Mouse (Mus musculus) hindbrain, embryonic 15.5 days (tissue): ENCODE measurements around the gene Ankrd13c. TPM values are rescaled to one million over a fixed set of nuclear protein-coding genes. Genes with fewer than 3 reads are reported as not detected.
"Not testable (repeated sequence)": the region's sequence is repeated elsewhere in the genome, so short reads cannot be mapped to it uniquely, and the experiment has no call there.

Experiments
- ATAC-seq: fragments of 200-750 bp; cut with Nextera tagmentation; 2 replicates; pipeline ENCODE4 v1.8.0; 2017; ENCODE audit warnings: low read depth, moderate number of reproducible peaks, moderate TSS enrichment; ENCODE audit not compliant: low FRiP score
- H3K27ac ChIP-seq: fragments of 300-500 bp; sonication (generic); replicated peaks from 2 replicates; pipeline ENCODE4 v1.5.1; 2015; ENCODE audit warnings: mild to moderate bottlenecking, inconsistent platforms
- H3K27me3 ChIP-seq: fragments of 300-500 bp; sonication (generic); 2 replicates; pipeline ENCODE4 v1.6.1; 2015; ENCODE audit warnings: control low read depth, inconsistent platforms
- H3K36me3 ChIP-seq: fragments of 300-500 bp; sonication (generic); 2 replicates; pipeline ENCODE4 v1.6.1; 2015; ENCODE audit warnings: control low read depth, inconsistent platforms
- H3K4me1 ChIP-seq: fragments of 300-500 bp; sonication (generic); replicated peaks from 2 replicates; pipeline ENCODE4 v1.6.1; 2015; ENCODE audit warnings: control low read depth, inconsistent platforms
- H3K4me2 ChIP-seq: fragments of 300-500 bp; sonication (generic); 2 replicates; pipeline ENCODE4 v1.6.1; 2015; ENCODE audit warnings: moderate library complexity, mild to moderate bottlenecking, inconsistent platforms
- H3K4me3 ChIP-seq: fragments of 300-500 bp; sonication (generic); 2 replicates; pipeline ENCODE4 v1.5.1; 2015; ENCODE audit warnings: mild to moderate bottlenecking, inconsistent platforms
- H3K9ac ChIP-seq: fragments of 300-500 bp; sonication (generic); 2 replicates; pipeline ENCODE4 v1.6.1; 2015; ENCODE audit warnings: inconsistent platforms
- H3K9me3 ChIP-seq: fragments of 300-500 bp; sonication (generic); 2 replicates; pipeline ENCODE4 v1.6.1; 2016; ENCODE audit warnings: control low read depth, inconsistent platforms
- WGBS: fragments of 180-500 bp; shearing (Covaris S2); methylation state at CpG from one replicate; pipeline ENCODE4 v1.1.7; 2015; 5-methylcytosine and 5-hydroxymethylcytosine counted together
- polyA plus RNA-seq: library from polyadenylated mRNA; unstranded; fragments of >200 nt; fragmentation: Nextera tagmentation; extraction: Ambion mirVana; gene quantifications from 2 replicates; pipeline ENCODE4 v1.2.1, GENCODE M21; 2015

Gene Ankrd13c
- polyA plus RNA-seq, 1 experiment from 2014 or later = 29.7 TPM

DNA sequence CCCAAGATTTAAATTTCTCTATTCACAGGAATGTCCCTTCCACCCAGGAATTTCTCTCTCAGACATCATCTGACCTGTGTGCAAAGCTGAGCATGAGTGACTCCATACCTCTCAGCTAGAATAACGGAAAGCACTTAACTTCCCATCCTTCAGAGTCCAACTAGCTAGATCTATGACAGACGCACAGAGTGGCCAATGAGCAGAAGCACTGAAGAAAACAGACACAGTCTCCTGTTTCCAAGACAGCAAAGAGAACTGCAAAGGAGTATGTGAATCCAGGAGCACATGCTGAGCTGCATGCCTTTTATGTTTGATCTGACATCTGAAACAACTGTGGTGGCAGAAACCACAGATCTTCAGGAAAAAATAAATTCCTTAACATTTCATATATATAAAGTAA is 20.3 kb upstream of the Ankrd13c start:
- H3K4me1 ChIP-seq = peaks cover 3% of the 10 kb centered on the region
- no peak overlapping the region for H3K4me2 ChIP-seq
- no peak overlapping the region for H3K27ac ChIP-seq
- no peak overlapping the region for H3K4me3 ChIP-seq
- H3K27me3 ChIP-seq = no peaks in the 10 kb centered on the region
- no peaks in the 10 kb centered on the region for H3K36me3 ChIP-seq
- ATAC-seq = no peak
- H3K9ac ChIP-seq = no peak overlapping the region
- H3K9me3 ChIP-seq = no peaks in the 10 kb centered on the region
- WGBS = 44% methylated on average over 2 of the region's 2 CpGs

DNA sequence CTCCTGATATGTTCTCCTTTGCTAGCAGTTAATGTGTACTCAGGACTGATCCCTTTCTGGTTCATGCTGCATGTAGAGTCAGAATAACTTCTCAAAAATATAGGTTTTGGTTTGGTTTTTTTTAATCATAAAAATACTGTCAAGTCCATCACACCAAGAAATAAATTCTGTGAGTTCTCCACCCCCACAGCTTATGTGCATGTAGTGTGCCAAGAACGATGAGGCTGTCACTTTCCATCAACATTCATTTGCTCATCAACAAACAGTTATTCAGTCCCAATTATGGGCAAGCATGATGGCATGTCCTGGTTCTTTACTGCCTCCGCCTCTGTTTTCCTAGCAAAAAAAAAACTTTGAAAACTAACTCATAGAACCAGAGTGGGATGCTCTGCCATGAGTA is 18.3 kb upstream of the Ankrd13c start:
- Histone ChIP-seq H3K9me3 (no peaks in the 10 kb centered on the region), H3K4me3 (no peak overlapping the region), H3K36me3 (no peaks in the 10 kb centered on the region), H3K27me3 (no peaks in the 10 kb centered on the region), H3K4me1 (peaks cover 3% of the 10 kb centered on the region), H3K27ac (no peak overlapping the region), H3K9ac (no peak overlapping the region), H3K4me2 (no peak overlapping the region)
- no peak for ATAC-seq
- WGBS = 85% methylated on average over 2 of the region's 2 CpGs

DNA sequence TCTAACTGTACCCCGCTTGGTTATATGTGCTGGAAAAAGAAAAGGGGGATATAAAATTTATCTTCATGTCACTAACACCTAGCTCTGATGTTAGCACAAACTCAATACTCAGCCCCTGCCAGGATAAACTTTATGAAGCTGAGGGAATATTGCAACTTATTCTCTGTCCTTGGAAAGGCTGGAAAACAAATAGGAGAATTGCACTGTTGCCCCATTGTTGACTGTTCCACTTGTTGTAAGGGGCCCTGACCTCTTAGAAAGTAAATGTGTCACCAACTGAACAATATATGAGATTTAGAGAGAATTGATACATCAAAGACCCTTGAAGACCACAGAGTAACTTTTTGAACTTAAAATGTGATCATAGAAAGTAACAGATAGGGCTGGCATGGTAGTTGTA is 17.6 kb upstream of the Ankrd13c start:
- ATAC-seq = no peak
- H3K4me1 ChIP-seq = peaks cover 3% of the 10 kb centered on the region
- no peaks in the 10 kb centered on the region for H3K36me3 ChIP-seq
- no peak overlapping the region for H3K4me2 ChIP-seq
- no peaks in the 10 kb centered on the region for H3K9me3 ChIP-seq
- 100% methylated on average over 1 of the region's 1 CpGs for WGBS
- H3K27me3 ChIP-seq = no peaks in the 10 kb centered on the region
- no peak overlapping the region for H3K4me3 ChIP-seq
- H3K9ac ChIP-seq = no peak overlapping the region
- H3K27ac ChIP-seq = no peak overlapping the region

DNA sequence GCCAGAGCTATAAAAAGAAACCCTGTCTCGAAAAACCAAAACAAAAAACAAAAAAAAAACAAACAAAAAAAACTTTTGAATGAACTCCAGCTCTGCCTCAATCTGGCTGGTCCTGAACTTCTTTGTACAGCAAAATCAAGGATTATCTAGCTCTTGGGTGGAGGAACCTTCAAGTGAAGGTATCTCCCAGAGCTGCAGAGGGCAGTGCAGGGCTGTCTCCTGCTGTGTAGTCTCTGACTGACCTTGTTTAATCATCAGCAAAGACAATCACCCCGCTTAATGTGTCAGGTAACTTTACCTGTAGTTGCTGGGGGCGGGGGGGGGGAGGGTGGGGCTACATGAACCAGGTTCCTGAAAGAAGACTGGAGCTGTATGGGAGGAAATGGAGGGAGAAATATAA is 15.4 kb upstream of the Ankrd13c start:
- H3K27ac ChIP-seq = no peak overlapping the region
- H3K4me3 ChIP-seq = no peak overlapping the region
- no peaks in the 10 kb centered on the region for H3K36me3 ChIP-seq
- 50% methylated on average over 3 of the region's 3 CpGs for WGBS
- H3K4me1 ChIP-seq = no peaks in the 10 kb centered on the region
- no peaks in the 10 kb centered on the region for H3K27me3 ChIP-seq
- H3K9me3 ChIP-seq = no peaks in the 10 kb centered on the region
- no peak for ATAC-seq
- no peak overlapping the region for H3K9ac ChIP-seq
- H3K4me2 ChIP-seq = no peak overlapping the region

DNA sequence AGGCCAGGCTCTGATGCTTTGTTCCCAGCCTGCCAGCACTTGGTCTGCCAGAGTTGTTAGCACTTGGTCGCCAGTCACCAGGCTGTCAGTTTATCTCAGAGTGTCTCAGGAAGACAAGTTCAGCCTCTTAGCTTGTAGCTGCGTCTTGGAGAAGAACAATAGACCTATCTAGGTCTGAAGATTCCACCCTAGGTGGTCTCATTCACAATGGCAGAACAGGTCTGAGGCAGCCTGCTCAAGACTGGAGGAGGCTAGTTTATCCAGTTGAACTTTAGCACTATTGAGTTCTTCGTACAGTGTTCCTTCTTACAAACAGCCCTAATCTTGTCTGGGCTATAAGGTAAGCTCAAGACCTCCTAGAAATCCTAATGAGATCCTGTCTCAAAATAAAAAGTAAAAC is 15.0 kb upstream of the Ankrd13c start:
- Histone ChIP-seq H3K9ac (no peak overlapping the region), H3K36me3 (no peaks in the 10 kb centered on the region), H3K27ac (no peak overlapping the region), H3K27me3 (no peaks in the 10 kb centered on the region), H3K9me3 (no peaks in the 10 kb centered on the region), H3K4me2 (no peak overlapping the region), H3K4me1 (no peaks in the 10 kb centered on the region), H3K4me3 (no peak overlapping the region)
- 49% methylated on average over 3 of the region's 3 CpGs for WGBS
- ATAC-seq = no peak

DNA sequence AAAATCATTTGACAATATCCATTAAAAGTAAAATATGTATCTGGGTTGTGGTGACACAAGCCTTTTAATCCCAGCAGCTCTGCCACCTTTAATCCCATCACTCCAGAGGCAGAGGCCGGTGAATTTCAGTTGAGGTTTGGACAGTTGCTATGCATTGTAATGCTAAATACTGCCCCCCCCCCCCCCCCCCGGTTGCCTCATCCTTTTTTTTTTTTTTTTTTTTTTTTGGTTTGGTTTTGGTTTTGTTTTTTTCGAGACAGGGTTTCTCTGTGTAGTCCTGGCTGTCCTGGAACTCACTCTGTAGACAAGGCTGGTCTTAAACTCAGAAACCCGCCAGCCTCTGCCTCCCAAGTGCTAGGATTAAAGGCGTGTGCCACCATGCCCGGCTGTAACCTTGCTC is 13.8 kb upstream of the Ankrd13c start:
- H3K4me1 ChIP-seq, ATAC-seq, H3K36me3 ChIP-seq, H3K9me3 ChIP-seq, H3K27ac ChIP-seq, H3K4me3 ChIP-seq, H3K9ac ChIP-seq, H3K27me3 ChIP-seq, H3K4me2 ChIP-seq: not testable (repeated sequence)
- 63% methylated on average over 5 of the region's 6 CpGs for WGBS

DNA sequence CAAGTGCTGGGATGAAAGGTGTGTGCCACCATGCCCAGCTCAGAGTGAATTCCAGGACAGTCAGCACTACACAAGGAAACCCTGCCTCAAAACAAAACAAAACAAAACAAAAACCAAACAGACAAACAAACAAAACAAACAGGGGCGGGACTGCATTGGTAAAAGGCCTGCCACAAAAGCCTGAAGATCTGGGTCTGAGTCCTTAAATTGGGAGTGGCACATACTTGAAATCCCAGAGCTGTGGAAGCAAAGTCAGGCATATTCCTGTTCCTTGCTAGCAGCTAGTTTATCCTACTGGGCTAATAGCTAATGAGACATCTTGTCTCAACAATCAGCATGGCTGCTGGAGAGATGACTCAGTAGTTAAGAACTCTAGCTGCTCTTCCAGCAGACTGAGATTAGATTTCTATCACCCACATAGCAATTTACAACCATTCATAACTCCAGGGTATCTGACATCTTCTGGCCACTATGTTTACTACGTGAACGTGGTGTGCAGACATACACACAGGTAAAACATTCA is 12.7 kb upstream of the Ankrd13c start:
- no peaks in the 10 kb centered on the region for H3K36me3 ChIP-seq
- ATAC-seq = no peak
- no peak overlapping the region for H3K9ac ChIP-seq
- no peaks in the 10 kb centered on the region for H3K4me1 ChIP-seq
- no peak overlapping the region for H3K27ac ChIP-seq
- H3K4me3 ChIP-seq = no peak overlapping the region
- H3K27me3 ChIP-seq = no peaks in the 10 kb centered on the region
- no peak overlapping the region for H3K4me2 ChIP-seq
- no peaks in the 10 kb centered on the region for H3K9me3 ChIP-seq
- WGBS = 84% methylated on average over 3 of the region's 3 CpGs

DNA sequence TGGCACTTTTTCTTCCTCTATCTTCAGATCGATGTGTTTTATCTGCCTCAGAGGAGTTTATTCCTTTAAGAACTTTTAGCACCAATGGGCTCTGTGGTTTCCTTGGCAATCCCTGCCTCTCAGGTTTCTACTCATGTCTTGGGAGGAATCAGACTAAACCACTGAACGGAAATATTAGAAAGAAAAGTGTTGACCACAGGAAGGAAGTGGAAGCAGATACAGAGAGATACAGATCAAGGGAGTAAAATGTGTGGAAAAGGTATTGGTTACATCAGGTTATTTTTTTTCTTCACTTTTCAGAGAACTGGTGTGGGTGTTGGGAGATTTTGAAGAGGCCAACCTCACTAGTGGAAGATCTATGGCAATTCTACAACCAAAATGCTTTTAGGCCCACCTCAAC is 8.5 kb upstream of the Ankrd13c start:
- no peak for ATAC-seq
- Histone ChIP-seq H3K9ac (no peak overlapping the region), H3K27me3 (no peaks in the 10 kb centered on the region; the same call in 1 of the 2 replicates), H3K36me3 (no peaks in the 10 kb centered on the region), H3K4me3 (no peak overlapping the region), H3K27ac (no peak overlapping the region), H3K4me1 (no peaks in the 10 kb centered on the region), H3K4me2 (no peak overlapping the region), H3K9me3 (no peaks in the 10 kb centered on the region)
- WGBS = 88% methylated on average over 2 of the region's 2 CpGs

DNA sequence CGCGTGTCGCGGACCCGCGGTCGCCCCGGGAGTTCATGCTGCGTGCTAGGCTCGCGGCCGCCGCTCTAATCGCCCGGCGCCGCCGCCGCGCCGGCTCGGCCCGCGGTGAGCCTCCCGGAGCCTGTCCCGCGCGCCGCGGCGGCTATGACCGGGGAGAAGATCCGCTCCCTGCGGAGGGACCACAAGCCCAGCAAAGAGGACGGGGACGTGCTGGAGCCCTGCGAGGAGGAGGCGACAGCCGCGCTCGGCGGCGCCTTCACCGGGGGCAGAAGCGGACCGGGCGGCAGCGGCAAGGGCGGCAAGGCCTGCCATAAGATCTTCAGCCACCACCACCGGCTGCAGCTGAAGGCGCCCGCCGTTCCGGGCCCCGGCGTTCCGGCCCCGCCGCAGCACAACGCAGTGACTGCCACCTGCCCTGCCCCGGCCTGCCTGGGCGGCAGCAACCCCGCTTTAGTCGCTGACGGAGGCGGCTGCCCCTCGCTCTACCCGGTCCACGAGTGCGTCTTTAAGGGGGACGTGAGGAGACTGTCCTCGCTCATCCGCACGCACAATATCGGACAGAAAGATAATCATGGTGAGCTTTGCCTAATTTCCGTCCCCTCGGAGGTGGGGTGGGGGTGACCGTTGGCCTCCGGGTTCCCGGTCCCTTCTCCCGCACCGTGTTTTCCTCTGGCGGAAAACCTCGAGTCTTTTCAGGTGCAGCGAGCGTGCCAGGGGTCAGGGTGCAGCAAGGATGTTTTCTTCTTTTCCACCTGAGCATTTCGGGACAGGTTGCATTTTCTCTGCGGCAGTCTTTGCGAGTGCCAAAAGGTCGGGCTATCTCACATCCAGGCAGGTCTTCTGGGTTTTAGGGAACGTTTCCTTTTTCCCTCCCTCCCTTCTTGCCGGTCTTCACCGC is 593 bp downstream of the Ankrd13c start:
- Histone ChIP-seq H3K4me1 (peaks cover 32% of the 10 kb centered on the region), H3K9ac (peak overlapping the region; percentile 95), H3K27me3 (no peaks in the 10 kb centered on the region; the same call in 1 of the 2 replicates), H3K27ac (peak overlapping the region; percentile 97), H3K4me2 (peak overlapping the region; percentile 61), H3K36me3 (no peaks in the 10 kb centered on the region), H3K4me3 (peak overlapping the region; percentile 89), H3K9me3 (no peaks in the 10 kb centered on the region)
- WGBS = under 1% methylated on average over 78 of the region's 93 CpGs
- ATAC-seq = peak; percentile 80

DNA sequence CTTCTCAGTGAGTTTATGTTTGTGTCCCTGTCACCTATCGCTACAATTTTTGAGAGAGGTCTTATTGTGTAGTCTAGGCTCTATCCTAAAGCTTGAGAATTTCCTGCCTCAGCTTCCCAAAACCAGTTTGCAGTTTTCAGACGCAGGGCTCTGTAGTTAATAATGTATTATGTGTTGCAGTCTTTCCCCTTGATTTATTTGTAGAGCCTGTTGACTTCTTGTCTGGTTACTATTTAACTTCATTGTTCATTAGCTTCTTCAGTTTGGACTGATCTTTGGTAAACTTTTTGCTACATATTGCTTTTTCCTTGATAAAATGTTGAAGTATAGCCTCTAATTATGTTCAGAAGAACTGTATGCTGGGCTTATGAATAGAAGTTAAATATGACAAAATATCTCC is 5.7 kb downstream of the Ankrd13c start:
- H3K4me1 ChIP-seq = peaks cover 31% of the 10 kb centered on the region
- H3K27me3 ChIP-seq = no peaks in the 10 kb centered on the region
- H3K9me3 ChIP-seq = no peaks in the 10 kb centered on the region
- H3K9ac ChIP-seq = no peak overlapping the region
- H3K36me3 ChIP-seq = no peaks in the 10 kb centered on the region
- H3K4me3 ChIP-seq = no peak overlapping the region
- H3K4me2 ChIP-seq = no peak overlapping the region
- no peak overlapping the region for H3K27ac ChIP-seq
- no peak for ATAC-seq
- 90% methylated on average over 2 of the region's 2 CpGs for WGBS

DNA sequence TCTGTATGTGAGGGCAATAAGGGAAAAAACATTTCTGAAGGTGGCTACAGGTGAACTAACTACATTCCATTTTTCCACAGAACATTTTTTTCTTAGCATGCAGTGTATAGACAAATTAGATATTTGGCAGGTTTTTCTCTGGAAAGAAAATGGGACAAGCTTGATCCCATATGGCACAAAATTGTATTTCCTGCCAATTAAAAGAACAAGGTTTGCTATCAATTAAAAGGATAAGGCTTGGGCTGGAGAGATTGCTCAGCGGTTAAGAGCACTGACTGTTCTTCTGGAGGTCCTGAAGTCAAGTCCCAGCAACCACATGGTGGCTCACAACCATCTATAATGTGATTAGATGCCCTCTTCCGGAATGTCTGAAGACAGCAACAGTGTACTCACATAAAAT is 8.4 kb downstream of the Ankrd13c start:
- Histone ChIP-seq H3K36me3 (no peaks in the 10 kb centered on the region), H3K9ac (no peak overlapping the region), H3K9me3 (no peaks in the 10 kb centered on the region), H3K4me1 (peaks cover 13% of the 10 kb centered on the region; the same call in 1 of the 2 replicates), H3K4me2 (no peak overlapping the region), H3K27ac (no peak overlapping the region), H3K4me3 (no peak overlapping the region), H3K27me3 (no peaks in the 10 kb centered on the region)
- WGBS = 84% methylated on average over 2 of the region's 2 CpGs
- no peak for ATAC-seq

DNA sequence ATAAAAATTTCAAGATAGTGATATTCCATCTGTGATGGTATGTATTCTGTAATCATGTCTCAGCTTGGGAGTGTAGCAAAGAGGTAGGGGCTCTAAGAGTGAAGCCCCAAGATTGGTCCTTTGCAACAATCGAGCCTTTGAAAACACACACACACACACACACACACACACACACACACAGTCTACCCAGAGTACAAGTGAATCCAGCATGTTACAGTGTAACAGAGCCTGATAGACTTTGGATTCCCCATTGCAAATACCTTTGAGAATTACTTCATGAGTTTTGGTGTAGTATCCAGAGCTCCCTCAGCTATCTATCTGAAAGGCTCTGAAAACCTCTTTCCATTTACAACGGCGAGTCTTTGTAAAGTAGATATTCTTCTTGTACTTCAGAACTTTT is 9.2 kb downstream of the Ankrd13c start:
- Histone ChIP-seq H3K4me3 (no peak overlapping the region), H3K9ac (no peak overlapping the region), H3K4me1 (peaks cover 6% of the 10 kb centered on the region; the same call in 1 of the 2 replicates), H3K27me3 (no peaks in the 10 kb centered on the region), H3K9me3 (no peaks in the 10 kb centered on the region), H3K27ac (no peak overlapping the region), H3K4me2 (no peak overlapping the region), H3K36me3 (no peaks in the 10 kb centered on the region)
- no peak for ATAC-seq
- 98% methylated on average over 3 of the region's 3 CpGs for WGBS
